Mouse (Mus musculus): Measurements from ENCODE around the gene Tle4. TPM values are rescaled to one million over a fixed set of nuclear protein-coding genes. Genes with fewer than 3 reads are reported as not detected.

Tle4 gene
- total and polyA plus RNA-seq, 3 experiments: 5.8 to 10.3 (median 8.5) TPM

DNA sequence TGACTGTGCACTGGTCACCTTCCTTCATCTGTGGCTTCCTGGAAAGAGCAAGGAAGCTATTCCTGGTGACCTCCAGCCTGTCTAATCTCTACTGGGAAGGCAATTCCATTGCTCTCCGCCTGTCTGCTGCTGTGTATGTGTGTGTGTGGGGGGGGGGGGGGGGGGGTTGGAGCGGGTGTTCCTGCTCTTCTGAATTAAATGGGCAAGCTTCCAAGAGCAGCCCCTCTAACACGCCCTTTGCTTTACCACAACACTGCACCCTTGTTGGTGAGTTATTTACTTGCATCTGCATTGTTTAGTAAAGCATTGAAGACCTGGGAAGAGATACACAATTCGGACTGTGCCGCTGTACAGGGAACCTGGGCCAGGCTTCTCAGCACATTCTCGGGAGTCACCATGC, 170.9 kb downstream of the Tle4 start:
- Histone ChIP-seq H3K27ac (no peak overlapping the region), H3K79me2 (replicated peaks; ENCODE audit: control insufficient read depth, insufficient read depth, low read length) (no peaks in the 10 kb centered on the region), H3K27me3 (ENCODE audit: control insufficient read depth, insufficient read depth, low read length) (no peaks in the 10 kb centered on the region), H3K36me3 (ENCODE audit: control insufficient read depth, insufficient read depth, low read length) (no peaks in the 10 kb centered on the region), H3K4me3 (no peak overlapping the region), H3K4me1 (ENCODE audit: control insufficient read depth, insufficient read depth, low read length) (no peaks in the 10 kb centered on the region), H3K9ac (ENCODE audit: low read depth, low read length) (no peak overlapping the region)
- intact Hi-C loops (cut with DNase I): no loop called here
- no peak for TF ChIP-seq POLR2A (IDR thresholded peaks at IDR 0.05; ENCODE audit: insufficient read depth, low read depth, low read length)
- no peak for TF ChIP-seq EP300 (IDR thresholded peaks at IDR 0.05; ENCODE audit: insufficient read depth, low read depth, low read length)
- 46% methylated on average over 6 of the region's 6 CpGs for WGBS
- no peak for DNase-seq

DNA sequence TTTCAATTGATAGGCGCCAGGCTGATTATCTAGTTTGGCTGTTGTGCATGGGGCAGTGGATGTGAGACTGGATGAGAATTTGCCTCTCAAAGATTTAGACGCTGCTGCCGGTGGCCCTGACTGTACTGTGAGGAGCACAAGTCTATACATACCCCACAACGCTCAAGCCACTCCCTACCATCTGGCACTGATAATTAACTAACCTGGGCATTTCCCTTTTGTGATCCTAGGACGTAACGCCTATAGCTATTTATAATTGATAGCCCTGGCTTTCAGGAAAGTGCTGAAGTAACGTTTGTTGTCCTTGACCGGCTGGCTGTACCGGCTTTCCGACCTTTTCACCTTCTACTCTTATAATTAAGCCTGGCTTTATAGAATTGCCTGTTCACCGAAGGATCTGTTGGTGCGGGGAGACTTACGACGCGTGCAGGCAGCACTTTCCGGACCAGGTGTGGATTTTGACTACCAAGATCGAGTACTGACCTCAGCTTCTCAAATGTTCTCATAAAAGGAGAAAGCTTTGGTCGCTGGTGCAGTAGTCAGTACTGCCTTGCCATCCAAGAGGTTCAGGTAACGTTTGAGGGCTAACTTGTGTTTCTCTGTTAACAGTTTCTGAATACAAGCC, 171.5 kb downstream of the Tle4 start:
- Histone ChIP-seq H3K27me3 (ENCODE audit: control insufficient read depth, insufficient read depth, low read length) (no peaks in the 10 kb centered on the region), H3K27ac (no peak overlapping the region), H3K36me3 (ENCODE audit: control insufficient read depth, insufficient read depth, low read length) (no peaks in the 10 kb centered on the region), H3K4me3 (no peak overlapping the region), H3K9ac (ENCODE audit: low read depth, low read length) (no peak overlapping the region), H3K4me1 (ENCODE audit: control insufficient read depth, insufficient read depth, low read length) (no peaks in the 10 kb centered on the region), H3K79me2 (replicated peaks; ENCODE audit: control insufficient read depth, insufficient read depth, low read length) (no peaks in the 10 kb centered on the region)
- no peak for DNase-seq
- WGBS: 53% methylated on average over 19 of the region's 19 CpGs
- no peak for TF ChIP-seq CTCF (IDR thresholded peaks at IDR 0.05)
- TF ChIP-seq EP300 (IDR thresholded peaks at IDR 0.05; ENCODE audit: insufficient read depth, low read depth, low read length): no peak
- TF ChIP-seq POLR2A (IDR thresholded peaks at IDR 0.05; ENCODE audit: insufficient read depth, low read depth, low read length): no peak
- intact Hi-C loops (cut with DNase I): no loop called here

DNA sequence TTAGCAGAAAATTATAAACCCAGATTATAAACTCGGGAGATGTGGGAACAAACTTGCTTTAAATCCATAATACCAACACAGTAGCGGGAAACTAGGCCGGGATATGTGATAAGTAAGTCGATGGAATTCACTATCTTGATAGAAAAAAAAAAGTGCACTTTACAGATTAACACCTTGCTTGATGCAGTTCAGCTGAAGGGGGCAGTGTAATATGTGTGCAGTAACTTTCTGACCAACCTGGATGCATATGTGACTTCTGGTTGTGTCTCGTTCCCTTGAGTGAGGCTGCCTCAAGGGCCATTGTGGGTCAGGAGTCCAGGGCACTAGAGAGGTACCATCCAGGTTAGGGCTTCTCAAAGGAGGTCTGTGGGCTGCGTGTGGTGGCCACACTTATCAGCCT, 172.7 kb downstream of the Tle4 start:
- H3K36me3 ChIP-seq (ENCODE audit: control insufficient read depth, insufficient read depth, low read length): no peaks in the 10 kb centered on the region
- no peaks in the 10 kb centered on the region for H3K27me3 ChIP-seq (ENCODE audit: control insufficient read depth, insufficient read depth, low read length)
- TF ChIP-seq EP300 (IDR thresholded peaks at IDR 0.05; ENCODE audit: insufficient read depth, low read depth, low read length): no peak
- no peak for TF ChIP-seq POLR2A (IDR thresholded peaks at IDR 0.05; ENCODE audit: insufficient read depth, low read depth, low read length)
- TF ChIP-seq CTCF (IDR thresholded peaks at IDR 0.05): peak; percentile 25
- 47% methylated on average over 6 of the region's 6 CpGs for WGBS
- no peak for DNase-seq
- H3K27ac ChIP-seq: no peak overlapping the region
- H3K4me3 ChIP-seq: no peak overlapping the region
- H3K9ac ChIP-seq (ENCODE audit: low read depth, low read length): no peak overlapping the region
- H3K79me2 ChIP-seq (replicated peaks; ENCODE audit: control insufficient read depth, insufficient read depth, low read length): no peaks in the 10 kb centered on the region
- H3K4me1 ChIP-seq (ENCODE audit: control insufficient read depth, insufficient read depth, low read length): no peaks in the 10 kb centered on the region
- intact Hi-C loops (cut with DNase I): no loop called here

DNA sequence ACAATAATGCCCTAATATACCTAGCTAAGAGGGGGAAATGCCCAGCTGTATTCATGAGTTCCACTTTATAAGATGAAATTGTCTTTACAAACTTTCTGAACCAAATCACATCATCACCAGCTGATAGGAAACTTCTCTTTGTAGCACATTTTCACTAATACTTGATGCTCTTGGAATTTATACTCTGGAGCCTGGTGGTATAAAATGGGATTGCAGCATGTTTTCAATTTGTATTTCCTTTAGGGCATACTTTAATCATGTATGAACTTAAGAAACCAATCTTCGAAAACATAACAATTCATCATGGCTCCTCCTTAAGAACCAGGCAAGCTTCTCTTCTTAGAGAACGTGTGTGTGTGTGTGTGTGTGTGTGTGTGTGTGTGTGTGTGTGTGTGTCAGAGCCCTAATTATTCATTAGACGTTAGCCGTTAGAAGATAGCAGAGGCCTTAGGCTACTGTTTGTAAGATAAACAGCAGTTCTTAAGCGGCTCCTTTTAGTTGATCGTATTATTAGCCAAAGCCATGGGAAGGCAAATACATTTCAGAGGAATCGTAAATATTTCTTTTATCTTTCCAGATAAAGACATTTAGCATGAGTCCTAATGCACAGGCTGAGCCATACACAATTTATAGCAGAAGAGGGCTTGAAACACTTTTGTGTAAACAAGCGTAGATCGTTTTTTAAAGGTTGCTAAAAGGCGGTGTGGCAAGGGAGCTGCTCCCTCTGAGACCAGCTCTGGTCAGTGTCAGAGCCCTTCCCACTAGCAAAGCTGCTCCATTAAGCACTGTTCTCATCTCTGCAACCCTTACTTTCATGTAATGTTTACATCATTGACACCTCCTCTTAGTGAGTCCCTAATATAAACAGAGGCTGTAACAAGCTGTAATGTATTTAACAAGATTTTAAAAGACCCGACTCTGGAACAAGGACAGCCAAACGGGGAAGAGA, 173.6 kb downstream of the Tle4 start:
- WGBS: 56% methylated on average over 12 of the region's 12 CpGs
- Histone ChIP-seq H3K4me3 (no peak overlapping the region), H3K36me3 (ENCODE audit: control insufficient read depth, insufficient read depth, low read length) (no peaks in the 10 kb centered on the region), H3K27me3 (ENCODE audit: control insufficient read depth, insufficient read depth, low read length) (no peaks in the 10 kb centered on the region), H3K9ac (ENCODE audit: low read depth, low read length) (no peak overlapping the region), H3K79me2 (replicated peaks; ENCODE audit: control insufficient read depth, insufficient read depth, low read length) (no peaks in the 10 kb centered on the region), H3K27ac (no peak overlapping the region), H3K4me1 (ENCODE audit: control insufficient read depth, insufficient read depth, low read length) (no peaks in the 10 kb centered on the region)
- no peak for TF ChIP-seq EP300 (IDR thresholded peaks at IDR 0.05; ENCODE audit: insufficient read depth, low read depth, low read length)
- peak; percentile 26; the same call in 1 of the 2 replicates for TF ChIP-seq CTCF (IDR thresholded peaks at IDR 0.05)
- no peak for DNase-seq
- intact Hi-C loops (cut with DNase I): no loop called here

DNA sequence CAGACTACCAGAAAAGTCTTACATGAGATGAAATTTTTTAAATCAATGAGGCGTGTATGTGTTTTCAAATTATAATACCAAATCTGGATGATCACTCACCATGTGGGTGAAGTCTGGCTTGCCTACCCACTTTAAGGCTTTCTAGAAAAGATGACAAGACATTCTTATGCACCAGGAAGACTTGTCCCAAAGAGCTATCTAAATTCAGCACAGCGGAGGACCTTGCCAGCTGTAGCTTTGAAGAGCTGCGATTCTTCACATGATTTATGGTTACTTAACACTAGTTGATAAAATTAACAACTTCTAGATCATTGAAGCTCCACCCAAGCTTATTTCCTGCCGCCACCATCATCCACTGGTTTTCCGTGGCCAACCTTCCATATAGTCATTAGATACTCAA, 176.2 kb downstream of the Tle4 start:
- TF ChIP-seq EP300 (IDR thresholded peaks at IDR 0.05; ENCODE audit: insufficient read depth, low read depth, low read length) (no peak), CTCF (IDR thresholded peaks at IDR 0.05) (no peak), POLR2A (IDR thresholded peaks at IDR 0.05; ENCODE audit: insufficient read depth, low read depth, low read length) (no peak)
- Histone ChIP-seq H3K36me3 (ENCODE audit: control insufficient read depth, insufficient read depth, low read length) (no peaks in the 10 kb centered on the region), H3K27ac (no peak overlapping the region), H3K4me1 (ENCODE audit: control insufficient read depth, insufficient read depth, low read length) (no peaks in the 10 kb centered on the region), H3K27me3 (ENCODE audit: control insufficient read depth, insufficient read depth, low read length) (no peaks in the 10 kb centered on the region), H3K79me2 (replicated peaks; ENCODE audit: control insufficient read depth, insufficient read depth, low read length) (no peaks in the 10 kb centered on the region), H3K9ac (ENCODE audit: low read depth, low read length) (no peak overlapping the region), H3K4me3 (no peak overlapping the region)
- intact Hi-C loops (cut with DNase I): no loop called here
- 87% methylated on average over 5 of the region's 5 CpGs for WGBS
- no peak for DNase-seq

DNA sequence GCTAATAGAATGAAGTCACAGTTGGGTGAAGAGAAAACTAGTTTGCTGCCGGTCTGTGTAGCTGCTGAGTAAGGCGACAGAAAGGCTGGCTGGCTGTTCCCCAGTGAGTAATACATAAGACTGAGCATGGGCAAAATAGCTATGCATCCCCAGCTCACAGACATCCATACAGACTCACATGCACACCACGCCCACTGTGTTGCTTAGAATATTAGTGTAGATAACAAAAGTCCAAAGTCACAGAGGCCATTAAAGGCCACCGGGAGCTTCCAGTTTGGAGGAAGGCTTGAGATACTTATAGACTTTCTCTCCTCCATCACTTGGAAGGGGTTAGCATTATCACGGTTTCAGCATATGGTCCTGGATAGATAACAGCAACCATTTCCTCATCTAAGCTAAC, 178.0 kb downstream of the Tle4 start:
- no peak overlapping the region for H3K4me3 ChIP-seq
- no peaks in the 10 kb centered on the region for H3K27me3 ChIP-seq (ENCODE audit: control insufficient read depth, insufficient read depth, low read length)
- H3K79me2 ChIP-seq (replicated peaks; ENCODE audit: control insufficient read depth, insufficient read depth, low read length): no peaks in the 10 kb centered on the region
- intact Hi-C loops (cut with DNase I): no loop called here
- no peak overlapping the region for H3K9ac ChIP-seq (ENCODE audit: low read depth, low read length)
- H3K27ac ChIP-seq: no peak overlapping the region
- 52% methylated on average over 5 of the region's 5 CpGs for WGBS
- no peaks in the 10 kb centered on the region for H3K36me3 ChIP-seq (ENCODE audit: control insufficient read depth, insufficient read depth, low read length)
- H3K4me1 ChIP-seq (ENCODE audit: control insufficient read depth, insufficient read depth, low read length): no peaks in the 10 kb centered on the region
- no peak for DNase-seq
- TF ChIP-seq EP300 (IDR thresholded peaks at IDR 0.05; ENCODE audit: insufficient read depth, low read depth, low read length) (no peak), CTCF (IDR thresholded peaks at IDR 0.05) (no peak), POLR2A (IDR thresholded peaks at IDR 0.05; ENCODE audit: insufficient read depth, low read depth, low read length) (no peak)

Measured in heart, adult 2 months (tissue).